ENCODE assay signal across 8 mouse cellular contexts in genomic region chr5:20951666-20952281, GRCm38 (mm10). TPM values are rescaled to one million over a fixed set of nuclear protein-coding genes. Genes with fewer than 3 reads are reported as not detected.
DNase-seq lines count a peak whose midpoint lies in the region; ATAC-seq and TF ChIP-seq lines count a peak whose summit lies in the region.

No protein-coding gene starts in this region.

- no peak for TF ChIP-seq EP300 in heart, postnatal 0 days (IDR thresholded peaks at IDR 0.05; ENCODE audit: low read depth)

- under 1% methylated on average over 51 of the region's 51 CpGs for WGBS in forebrain, embryonic 12.5 days
- under 1% methylated on average over 51 of the region's 51 CpGs for WGBS in heart, postnatal 0 days
- under 1% methylated on average over 51 of the region's 51 CpGs for WGBS in liver, embryonic 16.5 days (ENCODE audit: insufficient replicate concordance)
- WGBS in neural tube, embryonic 13.5 days, result under 1% methylated on average over 48 of the region's 51 CpGs

- peak overlapping the region; percentile 95 for H3K9ac ChIP-seq in forebrain, embryonic 12.5 days
- H3K9ac ChIP-seq in heart, postnatal 0 days (replicated peaks; ENCODE audit: low read depth, low read length), result peak overlapping the region; percentile 98
- peak overlapping the region; percentile 97 for H3K9ac ChIP-seq in liver, embryonic 16.5 days (ENCODE audit: low read depth, low read length)
- peak overlapping the region; percentile 94 for H3K9ac ChIP-seq in neural tube, embryonic 13.5 days

- peak; percentile 78 for TF ChIP-seq POLR2A in testis, adult 2 months (IDR thresholded peaks at IDR 0.05; ENCODE audit: control insufficient read depth, low read depth, low read length)

- no peaks in the 10 kb centered on the region for H3K27me3 ChIP-seq in E14TG2a.4 (ENCODE audit: insufficient read depth, low read length)
- no peaks in the 10 kb centered on the region for H3K27me3 ChIP-seq in forebrain, embryonic 12.5 days
- no peaks in the 10 kb centered on the region for H3K27me3 ChIP-seq in heart, postnatal 0 days (ENCODE audit: control insufficient read depth, insufficient read depth, low read length)
- no peaks in the 10 kb centered on the region for H3K27me3 ChIP-seq in liver, embryonic 16.5 days (ENCODE audit: control insufficient read depth, insufficient read depth, low read depth, low read length)
- H3K27me3 ChIP-seq in neural tube, embryonic 13.5 days, result no peaks in the 10 kb centered on the region
- H3K27me3 ChIP-seq in testis, adult 2 months (ENCODE audit: control insufficient read depth, insufficient read depth, low read length), result no peaks in the 10 kb centered on the region

- peaks cover 55% of the 10 kb centered on the region for H3K4me1 ChIP-seq in E14TG2a.4 (replicated peaks; ENCODE audit: low read depth, low read length)
- H3K4me1 ChIP-seq in forebrain, embryonic 12.5 days, result peaks cover 17% of the 10 kb centered on the region
- peaks cover 25% of the 10 kb centered on the region for H3K4me1 ChIP-seq in heart, postnatal 0 days (ENCODE audit: control insufficient read depth, insufficient read depth)
- H3K4me1 ChIP-seq in liver, embryonic 16.5 days (ENCODE audit: control insufficient read depth, low read depth, low read length), result peaks cover 26% of the 10 kb centered on the region
- H3K4me1 ChIP-seq in neural tube, embryonic 13.5 days (replicated peaks), result peaks cover 27% of the 10 kb centered on the region
- peaks cover 2% of the 10 kb centered on the region for H3K4me1 ChIP-seq in testis, adult 2 months (ENCODE audit: control insufficient read depth, insufficient read depth, low read length)

- H3K36me3 ChIP-seq in E14TG2a.4 (ENCODE audit: insufficient read depth, low read length), result peaks cover 12% of the 10 kb centered on the region
- H3K36me3 ChIP-seq in forebrain, embryonic 12.5 days (replicated peaks), result peaks cover 2% of the 10 kb centered on the region
- H3K36me3 ChIP-seq in heart, postnatal 0 days (replicated peaks; ENCODE audit: control insufficient read depth, insufficient read depth, low read length), result peaks cover 7% of the 10 kb centered on the region; the same call in 1 of the 2 replicates
- H3K36me3 ChIP-seq in liver, embryonic 16.5 days (ENCODE audit: control insufficient read depth, insufficient read depth), result peaks cover 4% of the 10 kb centered on the region; the same call in 1 of the 2 replicates
- peaks cover 2% of the 10 kb centered on the region; the same call in 1 of the 2 replicates for H3K36me3 ChIP-seq in neural tube, embryonic 13.5 days
- no peaks in the 10 kb centered on the region for H3K36me3 ChIP-seq in testis, adult 2 months (ENCODE audit: control insufficient read depth, insufficient read depth, low read length)

- TF ChIP-seq CTCF in E14TG2a.4 (conservative IDR thresholded peaks at IDR 0.05; ENCODE audit: low read length), result no peak
- no peak for TF ChIP-seq CTCF in heart, postnatal 0 days (IDR thresholded peaks at IDR 0.05; ENCODE audit: low read depth)
- no peak for TF ChIP-seq CTCF in testis, adult 2 months (IDR thresholded peaks at IDR 0.05; ENCODE audit: control insufficient read depth, insufficient read depth, insufficient replicate concordance, low read depth, low read length)

- peak overlapping the region; percentile 69 for H3K4me2 ChIP-seq in forebrain, embryonic 12.5 days
- peak overlapping the region; percentile 82 for H3K4me2 ChIP-seq in heart, postnatal 0 days (ENCODE audit: low read depth, low read length)
- peak overlapping the region; percentile 75 for H3K4me2 ChIP-seq in liver, embryonic 16.5 days (ENCODE audit: low read depth, low read length)
- peak overlapping the region; percentile 77 for H3K4me2 ChIP-seq in neural tube, embryonic 13.5 days

- DNase-seq in c-Kit-positive CD71-positive TER-119-positive erythroid progenitor cells, embryonic 14.5 days (ENCODE audit: low spot score), result peak; percentile 97
- DNase-seq in heart, postnatal 0 days (ENCODE audit: low spot score), result peak; percentile 97
- peak; percentile 94 to 97 for DNase-seq in kidney, postnatal 4 days

- no peaks in the 10 kb centered on the region for H3K9me3 ChIP-seq in E14TG2a.4 (ENCODE audit: low read length)
- H3K9me3 ChIP-seq in forebrain, embryonic 12.5 days, result no peaks in the 10 kb centered on the region
- H3K9me3 ChIP-seq in heart, postnatal 0 days (replicated peaks; ENCODE audit: control insufficient read depth, low read length), result no peaks in the 10 kb centered on the region
- no peaks in the 10 kb centered on the region for H3K9me3 ChIP-seq in liver, embryonic 16.5 days (replicated peaks; ENCODE audit: control insufficient read depth, low read length)
- no peaks in the 10 kb centered on the region; the same call in 1 of the 2 replicates for H3K9me3 ChIP-seq in neural tube, embryonic 13.5 days

- peak overlapping the region; percentile 99 for H3K27ac ChIP-seq in forebrain, embryonic 12.5 days
- H3K27ac ChIP-seq in heart, postnatal 0 days (ENCODE audit: low read depth), result peak overlapping the region; percentile 98
- H3K27ac ChIP-seq in liver, embryonic 16.5 days (ENCODE audit: low read length), result peak overlapping the region; percentile 94
- H3K27ac ChIP-seq in neural tube, embryonic 13.5 days (replicated peaks), result peak overlapping the region; percentile 99
- peak overlapping the region; percentile 96 for H3K27ac ChIP-seq in testis, adult 2 months (ENCODE audit: control insufficient read depth, insufficient read depth, low read depth, low read length)

- peak overlapping the region; percentile 97 for H3K4me3 ChIP-seq in E14TG2a.4 (replicated peaks; ENCODE audit: low read length)
- peak overlapping the region; percentile 91 for H3K4me3 ChIP-seq in forebrain, embryonic 12.5 days (replicated peaks)
- peak overlapping the region; percentile 97 for H3K4me3 ChIP-seq in heart, postnatal 0 days (ENCODE audit: low read depth, low read length)
- peak overlapping the region; percentile 95 for H3K4me3 ChIP-seq in liver, embryonic 16.5 days (ENCODE audit: low read depth, low read length)
- H3K4me3 ChIP-seq in neural tube, embryonic 13.5 days, result peak overlapping the region; percentile 95
- H3K4me3 ChIP-seq in testis, adult 2 months (ENCODE audit: control insufficient read depth, low read depth, low read length), result peak overlapping the region; percentile 96

- peak; percentile 99 for ATAC-seq in forebrain, embryonic 12.5 days (ENCODE audit: low FRiP score)
- peak; percentile 99 for ATAC-seq in heart, postnatal 0 days (ENCODE audit: insufficient read depth, low read depth)
- peak; percentile 99 for ATAC-seq in liver, embryonic 16.5 days (ENCODE audit: low read depth)
- ATAC-seq in neural tube, embryonic 13.5 days (ENCODE audit: low read depth), result peak; percentile 99

RNA-seq across cellular contexts. Expression of gene Rsbn1l, which starts 4.4 kb away (rescaled TPM):
- polyA plus RNA-seq in forebrain, embryonic 12.5 days (2016; fragmentation: Nextera tagmentation; extraction: Ambion mirVana), result 6.5 and 7.3 TPM in 2 replicates
- total RNA-seq in heart, postnatal 0 days (2014; rRNA removed; ENCODE audit: low replicate concordance), result 8.5 and 9.1 TPM in 2 replicates
- polyA plus RNA-seq in heart, postnatal 0 days (2015; fragmentation: Nextera tagmentation; extraction: Ambion mirVana), result 9.2 and 9.4 TPM in 2 replicates
- polyA plus RNA-seq in liver, embryonic 16.5 days (2015; fragmentation: Nextera tagmentation; extraction: Ambion mirVana), result 3.3 and 3.7 TPM in 2 replicates
- polyA plus RNA-seq in neural tube, embryonic 13.5 days (2015; fragmentation: Nextera tagmentation; extraction: Ambion mirVana), result 4.8 and 6.2 TPM in 2 replicates
- polyA plus RNA-seq in testis, adult 2 months (2012; rRNA removed), result 2.4 and 2.5 TPM in 2 replicates

Comparison
In these comparisons a context has a peak if more than half of its experiments do, and no peak if none do; other contexts are left out.
1. Peak in every context shown above with its lines: DNase-seq, ATAC-seq, H3K4me3 ChIP-seq and H3K27ac ChIP-seq.